Mouse (Mus musculus) liver, postnatal 0 days (tissue): ENCODE results near the gene Zfp207. TPM values are rescaled to one million over a fixed set of nuclear protein-coding genes. Genes with fewer than 3 reads are reported as not detected.
"Not testable (repeated sequence)": the region's sequence is repeated elsewhere in the genome, so short reads cannot be mapped to it uniquely, and the experiment has no call there.

Experiments
- ATAC-seq: fragments of 200-750 bp; cut with Nextera tagmentation; 2 replicates; pipeline ENCODE4 v1.8.0; 2017; ENCODE audit warnings: mild to moderate bottlenecking, moderate library complexity
- DNase-seq: peaks from one replicate; pipeline ENCODE4 v3.0.0-alpha.2; 2016
- H3K27ac ChIP-seq: fragments of 300-500 bp; sonication (generic); 2 replicates; pipeline ENCODE4 v1.5.1; 2014; ENCODE audit warnings: antibody characterized with exemption, moderate library complexity, mild to moderate bottlenecking, low read depth
- H3K27me3 ChIP-seq: fragments of 300-500 bp; sonication (generic); 2 replicates; pipeline ENCODE4 v1.6.1; 2014; ENCODE audit warnings: low read length, control low read depth, mixed read lengths; ENCODE audit not compliant: insufficient read depth
- H3K36me3 ChIP-seq: fragments of 300-500 bp; sonication (generic); replicated peaks from 2 replicates; pipeline ENCODE4 v1.6.1; 2014; ENCODE audit warnings: mild to moderate bottlenecking, control low read depth, low read length, moderate library complexity, mixed read lengths; ENCODE audit not compliant: insufficient read depth
- H3K4me1 ChIP-seq: fragments of 300-500 bp; sonication (generic); 2 replicates; pipeline ENCODE4 v1.6.1; 2014; ENCODE audit warnings: antibody characterized with exemption, mild to moderate bottlenecking, control low read depth; ENCODE audit not compliant: insufficient read depth
- H3K4me2 ChIP-seq: fragments of 300-500 bp; sonication (generic); 2 replicates; pipeline ENCODE4 v1.6.1; 2014; ENCODE audit warnings: low read depth, mild to moderate bottlenecking, low read length, moderate library complexity, mixed read lengths
- H3K4me3 ChIP-seq: fragments of 300-500 bp; sonication (generic); 2 replicates; pipeline ENCODE4 v1.5.1; 2014; ENCODE audit warnings: low read depth, low read length
- H3K9ac ChIP-seq: fragments of 300-500 bp; sonication (generic); replicated peaks from 2 replicates; pipeline ENCODE4 v1.6.1; 2014; ENCODE audit warnings: mild to moderate bottlenecking, moderate library complexity
- H3K9me3 ChIP-seq: fragments of 300-500 bp; sonication (generic); 2 replicates; pipeline ENCODE4 v1.6.1; 2016; ENCODE audit warnings: mild to moderate bottlenecking, control low read depth, low read length, mixed read lengths
- CTCF ChIP-seq: sonication (generic); IDR thresholded peaks from 2 replicates; pipeline ENCODE4 v1.5.1; 2016; ENCODE audit warnings: antibody characterized with exemption, low read depth
- EP300 ChIP-seq: IDR thresholded peaks from 2 replicates; pipeline ENCODE4 v1.6.1; 2016; ENCODE audit warnings: antibody characterized with exemption, low read depth, mild to moderate bottlenecking
- WGBS: fragments of 180-500 bp; shearing (Covaris S2); extraction: QIAGEN DNeasy Blood & Tissue Kit; methylation state at CpG from one replicate; pipeline ENCODE4 v1.1.7; 2014; ENCODE audit not compliant: insufficient replicate concordance; 5-methylcytosine and 5-hydroxymethylcytosine counted together
- polyA plus RNA-seq: library from polyadenylated mRNA; unstranded; fragments of >200 nt; fragmentation: Nextera tagmentation; extraction: Ambion mirVana; gene quantifications from 2 replicates; pipeline ENCODE4 v1.2.1, GENCODE M21; 2015

Gene Zfp207
- polyA plus RNA-seq, 1 experiment from 2014 or later = 71.6 TPM

- TF ChIP-seq EP300 (no peak), CTCF (no peak)
- H3K4me2 ChIP-seq = no peak overlapping the region
- WGBS = 94% methylated on average over 3 of the region's 3 CpGs
- H3K9ac ChIP-seq = no peak overlapping the region
- DNase-seq = no peak
- H3K9me3 ChIP-seq = no peaks in the 10 kb centered on the region
- ATAC-seq = no peak
- H3K4me3 ChIP-seq = no peak overlapping the region
- no peak overlapping the region for H3K27ac ChIP-seq
- H3K36me3 ChIP-seq = peaks cover 86% of the 10 kb centered on the region
- H3K4me1 ChIP-seq = no peaks in the 10 kb centered on the region
- H3K27me3 ChIP-seq = no peaks in the 10 kb centered on the region
Observed at GRCm38 (mm10) chr11:80395930-80396329, 12.9 kb downstream of the Zfp207 start.

- no peak for DNase-seq
- no peaks in the 10 kb centered on the region for H3K9me3 ChIP-seq
- no peak overlapping the region for H3K9ac ChIP-seq
- TF ChIP-seq EP300 (no peak), CTCF (no peak)
- 89% methylated on average over 4 of the region's 4 CpGs for WGBS
- no peak overlapping the region for H3K4me3 ChIP-seq
- peaks cover 85% of the 10 kb centered on the region for H3K36me3 ChIP-seq
- no peak overlapping the region for H3K4me2 ChIP-seq
- ATAC-seq = no peak
- H3K27ac ChIP-seq = no peak overlapping the region
- no peaks in the 10 kb centered on the region for H3K4me1 ChIP-seq
- H3K27me3 ChIP-seq = no peaks in the 10 kb centered on the region
Observed at GRCm38 (mm10) chr11:80396617-80397016, 13.5 kb downstream of the Zfp207 start.

- H3K4me2 ChIP-seq, H3K4me1 ChIP-seq, H3K9ac ChIP-seq, H3K27ac ChIP-seq, ATAC-seq, H3K4me3 ChIP-seq, H3K9me3 ChIP-seq, DNase-seq, H3K27me3 ChIP-seq: not testable (repeated sequence)
- 96% methylated on average over 6 of the region's 6 CpGs for WGBS
- H3K36me3 ChIP-seq = peaks cover 62% of the 10 kb centered on the region
Observed at GRCm38 (mm10) chr11:80407878-80408277, 24.8 kb downstream of the Zfp207 start.

- ATAC-seq = no peak
- no peak for DNase-seq
- H3K27me3 ChIP-seq = no peaks in the 10 kb centered on the region
- TF ChIP-seq EP300 (no peak), CTCF (no peak)
- no peaks in the 10 kb centered on the region for H3K4me1 ChIP-seq
- H3K36me3 ChIP-seq = peaks cover 49% of the 10 kb centered on the region
- no peak overlapping the region for H3K4me3 ChIP-seq
- no peaks in the 10 kb centered on the region for H3K9me3 ChIP-seq
- H3K9ac ChIP-seq = no peak overlapping the region
- H3K4me2 ChIP-seq = no peak overlapping the region
- 72% methylated on average over 2 of the region's 2 CpGs for WGBS
- no peak overlapping the region for H3K27ac ChIP-seq
Observed at GRCm38 (mm10) chr11:80410377-80410776, 27.3 kb downstream of the Zfp207 start.

- H3K36me3 ChIP-seq = peaks cover 9% of the 10 kb centered on the region; the same call in 1 of the 2 replicates
- no peak for ATAC-seq
- H3K4me3 ChIP-seq = no peak overlapping the region
- WGBS = 81% methylated on average over 5 of the region's 5 CpGs
- H3K4me1 ChIP-seq = no peaks in the 10 kb centered on the region
- DNase-seq = no peak
- H3K9ac ChIP-seq = no peak overlapping the region
- H3K27ac ChIP-seq = no peak overlapping the region
- peaks cover 4% of the 10 kb centered on the region; the same call in 1 of the 2 replicates for H3K9me3 ChIP-seq
- H3K27me3 ChIP-seq = no peaks in the 10 kb centered on the region
- H3K4me2 ChIP-seq = no peak overlapping the region
- TF ChIP-seq CTCF (no peak), EP300 (no peak)
Observed at GRCm38 (mm10) chr11:80417085-80417484, 34.0 kb downstream of the Zfp207 start.

GRCm38 (mm10) chr11:80419743-80420142, 36.7 kb downstream of the Zfp207 start:
- Histone ChIP-seq H3K9ac (no peak overlapping the region), H3K4me3 (no peak overlapping the region), H3K36me3 (peaks cover 6% of the 10 kb centered on the region; the same call in 1 of the 2 replicates), H3K4me2 (no peak overlapping the region), H3K9me3 (peaks cover 4% of the 10 kb centered on the region; the same call in 1 of the 2 replicates), H3K27ac (no peak overlapping the region), H3K27me3 (no peaks in the 10 kb centered on the region), H3K4me1 (no peaks in the 10 kb centered on the region)
- TF ChIP-seq EP300 (no peak), CTCF (no peak)
- ATAC-seq = no peak
- no peak for DNase-seq
- WGBS = 82% methylated on average over 1 of the region's 1 CpGs
